Mouse (Mus musculus): ENCODE results near the gene Tspan15.

DNA sequence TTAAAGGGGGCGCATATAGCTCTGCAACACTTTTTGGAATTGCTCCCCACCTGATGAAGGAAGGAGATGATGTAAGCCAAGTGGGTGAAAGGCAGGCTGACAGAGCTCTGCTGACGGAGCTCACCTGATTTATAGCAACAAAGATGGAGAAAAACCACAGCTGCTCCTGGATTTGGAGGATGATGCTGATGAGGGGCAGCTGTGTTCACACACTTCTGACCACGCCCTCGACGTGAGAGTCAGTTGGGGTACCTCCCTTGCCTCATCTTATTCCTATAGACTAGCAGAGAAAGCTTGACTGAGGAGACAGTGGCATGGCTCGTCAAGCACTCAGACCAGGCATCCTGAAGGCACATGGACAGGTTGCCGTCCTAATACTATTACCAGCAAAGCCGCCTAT is 87.2 kb downstream of the Tspan15 start, which contains the start of gene Fam241b:
- TF ChIP-seq CTCF (IDR thresholded peaks at IDR 0.05; ENCODE audit: borderline replicate concordance, control insufficient read depth, extremely low read depth, insufficient read depth, low read length, poor library complexity), result no peak
- no peak for TF ChIP-seq POLR2A (IDR thresholded peaks at IDR 0.05; ENCODE audit: control insufficient read depth, extremely low read depth, insufficient read depth, low read length, poor library complexity)

Data from thymus, adult 2 months (tissue).